Mouse (Mus musculus): ENCODE measurements around the gene Dock11.
A peak's percentile ranks its signal among the peaks of the same experiment; 100 is the strongest.

The Dock11 gene

DNA sequence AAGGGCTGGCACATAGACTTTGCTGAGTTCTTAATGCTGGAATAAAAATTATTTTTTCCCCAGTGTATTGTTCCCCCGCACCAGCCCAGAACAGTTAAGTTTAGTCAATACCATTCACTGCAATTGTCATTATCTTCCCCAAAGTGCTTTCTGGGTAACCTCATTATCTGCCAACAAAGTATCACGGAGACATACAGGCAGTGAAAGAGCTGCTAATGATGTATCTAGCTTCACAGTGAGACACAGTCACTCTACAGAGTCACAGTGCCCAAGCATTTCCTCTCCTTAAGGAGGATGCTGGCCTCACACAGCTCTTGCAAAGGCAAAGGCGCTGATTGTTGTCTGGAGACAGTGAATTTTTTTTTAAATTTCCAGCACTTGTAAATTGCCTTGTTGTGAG, 63.3 kb downstream of the Dock11 start:
- no peak for DNase-seq

- DNase-seq: no peak
These were observed 64.0 kb downstream of the Dock11 start for GRCm38 (mm10) chrX:35952521-35953095.

- DNase-seq: no peak
These were observed 67.6 kb downstream of the Dock11 start for GRCm38 (mm10) chrX:35956236-35956635.

DNA sequence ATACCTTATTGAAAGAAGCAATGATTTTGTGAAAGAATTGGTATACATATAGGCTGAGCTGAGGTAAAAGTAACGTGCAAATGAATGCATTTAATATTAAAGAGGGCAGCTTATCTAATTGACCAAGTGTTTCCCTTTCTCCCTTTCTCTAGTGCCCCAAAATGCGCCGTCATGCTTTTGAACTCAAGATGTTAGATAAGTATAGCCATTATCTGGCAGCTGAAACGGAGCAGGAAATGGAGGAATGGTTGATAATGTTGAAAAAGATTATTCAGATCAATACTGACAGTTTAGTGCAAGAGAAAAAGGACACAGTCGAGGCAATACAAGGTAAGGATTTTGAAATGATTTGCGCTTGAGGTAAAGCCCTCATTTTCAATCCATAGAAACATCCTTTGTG, 74.5 kb downstream of the Dock11 start:
- DNase-seq: no peak

DNA sequence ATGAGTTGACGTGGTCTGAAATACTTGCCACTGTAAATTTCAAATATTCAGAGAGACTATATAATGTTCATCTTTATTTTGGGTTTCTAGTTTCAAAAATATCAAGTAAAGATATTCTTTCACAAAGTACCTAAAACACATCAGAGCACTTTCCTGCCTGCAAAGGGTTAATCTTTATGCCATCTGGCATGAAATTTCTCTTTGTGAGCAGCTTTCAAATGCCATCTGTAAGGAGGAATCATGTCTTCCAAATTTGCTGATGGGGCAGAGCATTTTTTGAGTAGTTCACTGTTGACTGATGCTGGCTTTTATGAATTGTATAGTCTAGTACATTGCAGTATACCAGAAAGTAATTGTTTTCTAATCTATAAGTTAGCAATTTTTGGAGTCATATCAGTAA, 80.6 kb downstream of the Dock11 start:
- DNase-seq: no peak

DNA sequence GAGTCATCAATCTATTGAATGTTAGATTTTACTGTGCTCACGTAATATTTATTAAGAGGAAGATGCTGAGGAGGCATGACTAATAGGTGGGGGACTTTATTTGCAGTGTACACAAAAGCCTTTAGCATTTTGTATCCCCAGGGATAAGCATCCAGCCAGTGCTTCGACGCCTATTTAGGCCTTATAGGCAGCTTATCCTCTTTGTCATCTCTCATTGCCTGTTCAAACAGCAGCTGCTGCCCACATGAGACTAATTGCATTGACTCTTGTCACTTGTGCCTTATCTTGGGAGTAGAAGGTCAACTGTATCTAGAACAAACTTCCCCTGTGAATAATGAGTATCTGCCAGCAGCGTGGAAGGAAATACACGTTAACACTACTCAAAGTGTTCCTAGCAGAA, 88.0 kb downstream of the Dock11 start:
- no peak for DNase-seq

GRCm38 (mm10) chrX:35987981-35988380, 99.3 kb downstream of the Dock11 start:
- DNase-seq: no peak

GRCm38 (mm10) chrX:35990508-35991095, 102.0 kb downstream of the Dock11 start:
- DNase-seq: no peak

DNA sequence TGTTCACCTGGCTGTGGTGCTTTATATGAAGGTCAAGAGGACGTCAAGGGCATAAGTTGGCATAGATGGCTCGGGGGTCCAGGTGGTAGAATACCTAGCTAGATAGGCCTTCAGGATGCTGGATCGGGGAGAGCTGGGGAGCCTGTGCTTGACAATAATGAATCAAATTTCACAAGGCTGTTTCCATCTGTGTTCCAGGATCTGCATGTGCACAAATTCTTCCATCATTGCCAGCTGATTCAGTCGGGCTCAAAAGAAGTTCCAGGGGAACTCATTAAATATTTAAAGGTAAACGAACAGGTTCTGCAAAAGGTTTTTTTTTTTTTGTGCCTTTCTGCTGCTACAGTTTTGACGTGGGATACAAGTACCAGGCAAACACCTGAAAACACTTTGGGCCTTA, 105.6 kb downstream of the Dock11 start:
- no peak for DNase-seq

DNA sequence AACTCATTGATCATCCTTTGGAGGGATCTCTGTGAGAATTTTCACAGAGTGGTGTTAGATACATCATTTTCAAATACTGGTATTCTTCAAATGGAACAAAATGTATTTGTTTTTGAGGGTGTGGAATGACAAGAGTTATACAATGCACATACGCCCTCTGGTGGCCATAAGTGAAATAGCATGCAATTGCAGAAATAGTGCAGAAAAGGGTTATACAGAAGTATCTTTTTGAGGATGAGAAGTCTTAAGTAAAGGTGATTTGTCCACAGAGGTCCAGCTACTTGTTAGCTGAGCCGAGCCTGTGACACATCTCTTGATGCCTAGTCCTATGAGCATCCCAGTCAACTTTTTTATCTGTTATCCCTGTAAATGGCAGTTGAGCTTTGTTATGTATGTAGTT, 108.4 kb downstream of the Dock11 start:
- DNase-seq: peak; percentile 13

GRCm38 (mm10) chrX:35997793-35998419, 109.3 kb downstream of the Dock11 start:
- DNase-seq: no peak

- no peak for DNase-seq
These were observed 137.0 kb downstream of the Dock11 start for GRCm38 (mm10) chrX:36025651-36026050.

DNA sequence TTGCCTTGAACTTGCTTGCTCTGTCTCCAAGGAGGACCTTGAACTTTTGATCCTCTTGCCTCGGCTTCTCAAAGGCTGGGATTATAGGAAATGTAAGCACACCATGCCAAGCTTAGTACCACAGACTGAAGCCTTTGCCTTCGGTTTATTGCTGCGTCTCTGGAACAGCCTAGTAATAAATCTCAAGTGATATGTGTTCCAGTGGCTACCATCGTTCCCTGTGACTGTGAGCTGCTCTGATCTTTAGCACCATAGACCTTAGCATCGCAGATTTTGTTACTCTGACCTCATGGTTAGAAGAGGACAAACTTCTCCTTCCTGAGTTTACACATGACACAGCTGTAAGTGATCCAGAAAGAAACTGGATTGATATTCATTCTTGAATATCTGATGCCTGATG, 142.5 kb downstream of the Dock11 start:
- no peak for DNase-seq

DNA sequence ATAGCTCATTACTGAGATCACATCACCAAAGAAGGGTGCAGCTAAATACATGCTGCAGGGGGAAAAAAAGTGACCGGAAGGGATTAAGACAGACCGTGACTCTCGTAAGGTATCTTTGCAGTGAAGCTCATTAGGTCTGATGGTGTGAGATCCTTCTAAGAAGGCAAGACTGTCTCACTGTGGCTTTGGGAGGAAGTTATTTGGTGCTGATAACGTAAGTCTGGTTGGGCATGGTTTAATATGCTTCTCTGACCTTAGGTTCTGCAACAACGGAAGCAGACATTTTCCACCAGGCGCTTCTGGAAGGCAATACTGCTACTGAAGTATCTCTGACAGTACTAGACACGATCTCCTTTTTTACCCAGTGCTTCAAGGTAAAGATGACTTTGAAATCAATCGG, 145.4 kb downstream of the Dock11 start:
- DNase-seq: no peak

GRCm38 (mm10) chrX:36045731-36046130, 157.1 kb downstream of the Dock11 start:
- DNase-seq: no peak

- DNase-seq: no peak
These were observed 158.8 kb downstream of the Dock11 start for GRCm38 (mm10) chrX:36047451-36047850.

GRCm38 (mm10) chrX:36050312-36050711, 161.7 kb downstream of the Dock11 start:
- no peak for DNase-seq

GRCm38 (mm10) chrX:36073997-36074396, 185.4 kb downstream of the Dock11 start:
- DNase-seq: no peak

GRCm38 (mm10) chrX:36077164-36077563, 188.5 kb downstream of the Dock11 start:
- DNase-seq: no peak

GRCm38 (mm10) chrX:36082917-36083316, 194.3 kb downstream of the Dock11 start:
- no peak for DNase-seq

DNA sequence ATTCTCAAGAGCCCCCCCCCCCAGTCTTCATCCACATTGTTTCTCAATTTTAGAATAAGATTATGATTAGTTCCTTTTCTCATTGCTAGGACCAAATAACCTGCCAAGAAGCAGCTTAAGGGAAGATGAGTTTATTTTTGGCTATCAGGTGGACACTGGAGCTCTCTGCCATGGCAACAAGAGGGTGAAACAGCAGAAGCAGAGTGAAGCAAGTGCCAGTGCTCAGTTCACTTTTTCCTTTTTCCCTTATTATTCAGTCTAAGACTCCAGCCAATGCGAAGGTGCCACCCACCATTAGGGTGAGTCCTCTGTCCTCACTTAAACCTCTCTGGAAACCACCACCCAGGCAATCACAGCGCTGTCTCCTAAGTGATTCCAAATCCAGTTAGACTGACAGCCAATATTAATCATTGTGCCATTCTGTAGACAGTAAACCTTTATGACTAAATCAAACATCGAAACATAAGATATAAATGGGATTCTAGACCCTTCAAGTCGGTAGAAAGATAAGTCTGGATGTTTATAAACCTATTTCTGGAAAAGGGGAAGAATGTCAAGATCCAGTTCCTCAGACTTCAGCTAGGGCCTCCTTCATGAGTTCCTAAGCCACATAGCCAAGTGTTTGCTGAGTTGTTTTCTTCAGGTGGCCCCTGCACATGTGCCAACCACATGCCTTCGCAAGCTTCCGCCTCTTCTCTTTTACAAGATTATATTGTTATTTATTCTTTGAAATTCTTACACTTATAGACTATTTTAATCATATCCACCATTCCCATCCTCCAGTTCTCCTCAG, 200.0 kb downstream of the Dock11 start:
- DNase-seq: no peak

DNA sequence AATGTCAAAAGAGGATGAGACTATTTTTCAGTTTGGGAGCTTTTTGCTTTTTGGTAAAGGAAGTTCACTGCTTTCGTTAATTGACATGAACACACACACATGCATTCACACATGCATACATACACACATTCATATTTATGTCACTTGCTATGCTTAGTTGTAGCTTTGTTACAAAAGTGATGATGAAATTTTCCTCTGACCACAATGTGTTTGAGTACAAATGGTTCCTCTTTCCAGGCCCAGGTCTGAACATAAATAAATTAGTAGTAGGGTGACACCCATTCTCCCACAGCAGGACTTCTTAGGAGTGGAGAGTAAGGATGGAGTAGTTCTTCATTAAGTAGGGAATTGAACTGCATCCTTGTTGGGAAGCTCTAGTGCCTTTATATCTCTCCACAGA, 212.3 kb downstream of the Dock11 start:
- DNase-seq: no peak

- no peak for DNase-seq
These were observed 212.7 kb downstream of the Dock11 start for GRCm38 (mm10) chrX:36101318-36101717.

DNA sequence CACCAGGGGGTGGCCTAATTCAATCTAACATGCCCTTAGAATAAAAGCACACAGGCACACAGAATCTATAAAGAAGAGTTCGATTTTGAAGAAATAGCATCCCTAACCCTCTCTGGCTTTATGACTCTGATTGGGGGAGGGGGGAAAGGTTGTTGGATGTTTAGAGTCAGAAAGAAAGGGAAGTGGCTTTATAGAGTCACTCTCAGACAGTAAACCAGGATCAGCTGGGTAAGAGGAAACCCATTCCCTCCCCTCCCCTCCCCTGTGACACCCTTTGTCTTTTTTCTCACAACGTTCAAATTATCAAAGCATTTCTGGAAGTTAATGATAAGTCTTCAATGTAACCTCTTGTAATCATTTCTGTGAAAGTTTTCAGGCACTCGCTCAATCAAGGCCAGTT, 220.0 kb downstream of the Dock11 start:
- DNase-seq: no peak
